Comparison of ENCODE assay signal across 19 mouse cellular contexts in the genomic region with DNA sequence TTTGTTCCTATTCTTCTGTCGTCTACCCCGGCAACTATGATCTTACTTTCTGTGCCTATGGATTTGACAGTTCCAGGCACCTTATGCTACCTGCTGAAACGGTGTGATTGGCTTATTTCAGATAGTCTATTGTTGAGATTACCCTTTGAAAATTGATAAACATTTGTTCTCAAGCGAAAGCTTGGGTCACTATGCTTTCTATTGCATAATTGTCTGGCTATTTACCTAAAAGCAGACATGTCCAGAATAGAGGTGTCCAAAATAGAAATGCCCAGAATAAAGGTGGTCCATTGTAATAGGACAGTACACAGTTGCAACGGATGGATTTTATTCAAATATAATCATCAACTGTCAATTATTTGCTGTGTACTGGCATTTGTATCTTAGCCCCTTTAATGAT.
"Had no signal": no experiment of that assay in that cellular context is flagged by ENCODE, and none has a peak within 500 bp of the region (broad histone marks: within the 10 kb centered on the region; RNA-seq: fewer than 3 reads in every experiment).

No protein-coding gene starts in this region.

- H3K36me3 ChIP-seq: liver, embryonic 15.5 days; midbrain, embryonic 10.5 days; midbrain, embryonic 13.5 days; midbrain, embryonic 15.5 days; neural tube, embryonic 13.5 days; neural tube, embryonic 15.5 days had no signal

- H3K4me2 ChIP-seq: liver, embryonic 15.5 days; lung, embryonic 14.5 days; midbrain, embryonic 13.5 days; midbrain, embryonic 15.5 days; neural tube, embryonic 13.5 days; neural tube, embryonic 15.5 days had no signal

- H3K9ac ChIP-seq: liver, embryonic 15.5 days; lung, embryonic 14.5 days; midbrain, embryonic 13.5 days; midbrain, embryonic 15.5 days; neural tube, embryonic 13.5 days; neural tube, embryonic 15.5 days had no signal

- H3K9me3 ChIP-seq: liver, embryonic 15.5 days; midbrain, embryonic 10.5 days; midbrain, embryonic 13.5 days; midbrain, embryonic 15.5 days; neural tube, embryonic 13.5 days; neural tube, embryonic 15.5 days had no signal

- H3K4me1 ChIP-seq: liver, embryonic 15.5 days; midbrain, embryonic 13.5 days; midbrain, embryonic 15.5 days; neural tube, embryonic 15.5 days had no signal

- H3K27ac ChIP-seq: liver, embryonic 15.5 days; midbrain, embryonic 10.5 days; midbrain, embryonic 13.5 days; midbrain, embryonic 15.5 days; neural tube, embryonic 13.5 days; neural tube, embryonic 15.5 days had no signal

- DNase-seq: lung, adult 18-20 months; lung, embryonic 14.5 days; lung, postnatal 10 days; lung, postnatal 4 days; retina, postnatal 1 day; right cerebral cortex, adult 18-20 months; right cerebral cortex, postnatal 25 days; right cerebral cortex, postnatal 4 days; spleen, adult 18-20 months; thymus, adult 18-20 months; thymus, postnatal 14 days; thymus, postnatal 36 days had no signal

- H3K4me3 ChIP-seq: liver, embryonic 15.5 days; midbrain, embryonic 10.5 days; midbrain, embryonic 13.5 days; midbrain, embryonic 15.5 days; myocyte; neural tube, embryonic 13.5 days; neural tube, embryonic 15.5 days had no signal

- H3K27me3 ChIP-seq: liver, embryonic 15.5 days; midbrain, embryonic 13.5 days; midbrain, embryonic 15.5 days; neural tube, embryonic 13.5 days; neural tube, embryonic 15.5 days had no signal

- ATAC-seq: midbrain, embryonic 13.5 days; midbrain, embryonic 15.5 days had no signal
